Mouse (Mus musculus) gonadal fat pad, adult 2 months (tissue): Measurements from ENCODE around the gene Kank4. TPM values are rescaled to one million over a fixed set of nuclear protein-coding genes. Genes with fewer than 3 reads are reported as not detected.
A peak's percentile ranks its signal among the peaks of the same experiment; 100 is the strongest.

Experiments used
- DNase-seq: peaks from one replicate; pipeline ENCODE4 v3.0.0-alpha.2; 2012; ENCODE audit warnings: low read depth
- polyA plus RNA-seq: library from polyadenylated mRNA; depleted of rRNA; stranded (reverse); fragments of >200 nt; gene quantifications from 2 replicates; pipeline ENCODE4 v1.2.3, GENCODE M21; 2012; rRNA removed

Kank4 gene
- polyA plus RNA-seq, 1 experiment: 3.3 TPM

GRCm38 (mm10) chr4:98717735-98718546 lies 99.4 kb downstream of the Kank4 start:
- no peak for DNase-seq

- DNase-seq: peak; percentile 57
These were observed 106.4 kb downstream of the Kank4 start for GRCm38 (mm10) chr4:98710891-98711290.

Other genes starting within 250 kb of the Kank4 start
- gene L1td1, start 90.8 kb downstream of the Kank4 start, polyA plus RNA-seq: not detected in 2 replicates
- 0.11 TPM in 1 of 2 replicates, not detected in the other for gene I0C0044D17Rik, start 6.3 kb upstream of the Kank4 start, polyA plus RNA-seq
- gene Usp1, start 106.3 kb upstream of the Kank4 start, polyA plus RNA-seq: 11.0 and 20.7 TPM in 2 replicates
- 0.56 and 1.4 TPM in 2 replicates for gene Angptl3, start 213.4 kb upstream of the Kank4 start, polyA plus RNA-seq